Mouse (Mus musculus) myocyte (in vitro differentiated cells): ENCODE results near the gene Asap3. TPM values are rescaled to one million over a fixed set of nuclear protein-coding genes. Genes with fewer than 3 reads are reported as not detected.

ENCODE experiments used
- H3K27me3 ChIP-seq: one replicate; pipeline ENCODE4 v1.6.1; 2011; ENCODE audit not compliant: control insufficient read depth, insufficient read depth, insufficient read length
- H3K36me3 ChIP-seq: one replicate; pipeline ENCODE4 v1.6.1; 2011; ENCODE audit not compliant: control insufficient read depth, insufficient read depth
- H3K4me2 ChIP-seq: one replicate; pipeline ENCODE4 v1.6.1; 2011; ENCODE audit warnings: low read depth, control low read depth
- H3K4me3 ChIP-seq: one replicate; pipeline ENCODE4 v1.5.1; 2011; ENCODE audit warnings: mild to moderate bottlenecking, control low read depth, moderate library complexity
- H3K79me2 ChIP-seq: one replicate; pipeline ENCODE4 v1.6.1; 2011; ENCODE audit not compliant: control insufficient read depth, insufficient read depth
- H3ac ChIP-seq: one replicate; pipeline ENCODE4 v1.6.1; 2011; ENCODE audit not compliant: control insufficient read depth, insufficient read length
- CEBPB ChIP-seq: IDR thresholded peaks from 2 replicates; pipeline ENCODE4 v1.6.1; 2011; ENCODE audit warnings: mild to moderate bottlenecking, moderate library complexity; ENCODE audit not compliant: poor library complexity, insufficient read depth, severe bottlenecking
- E2F4 ChIP-seq: IDR thresholded peaks from one replicate; pipeline ENCODE4 v1.6.1; 2011; ENCODE audit warnings: mild to moderate bottlenecking, control low read depth, moderate library complexity; ENCODE audit not compliant: insufficient read depth
- MAX ChIP-seq: IDR thresholded peaks from one replicate; pipeline ENCODE4 v1.6.1; 2011; ENCODE audit warnings: low read depth, mild to moderate bottlenecking, control low read depth
- MYOD1 ChIP-seq, 3 experiments: IDR thresholded peaks; one replicate each; pipeline ENCODE4 v1.6.1; 2011; ENCODE audit warnings: control low read depth in 2 of 3, low read depth in 2 of 3, mild to moderate bottlenecking in 2 of 3, moderate library complexity in 1 of 3; ENCODE audit not compliant: insufficient read length in 2 of 3, control insufficient read depth in 1 of 3
- MYOG ChIP-seq, 3 experiments: IDR thresholded peaks; one replicate each; pipeline ENCODE4 v1.6.1; 2011; ENCODE audit warnings: control low read depth in 2 of 3, low read depth in 2 of 3, mild to moderate bottlenecking in 2 of 3; ENCODE audit not compliant: insufficient read length in 2 of 3, control insufficient read depth in 1 of 3, insufficient read depth in 1 of 3
- POLR2A ChIP-seq: IDR thresholded peaks from one replicate; pipeline ENCODE4 v1.6.1; 2011; ENCODE audit warnings: low read depth, mild to moderate bottlenecking, control low read depth, moderate library complexity; ENCODE audit not compliant: insufficient read length
- POLR2AphosphoS2 ChIP-seq: IDR thresholded peaks from one replicate; pipeline ENCODE4 v1.6.1; 2011; ENCODE audit warnings: low read depth, control low read depth; ENCODE audit not compliant: insufficient read length
- REST ChIP-seq: IDR thresholded peaks from one replicate; pipeline ENCODE4 v1.6.1; 2011; ENCODE audit warnings: mild to moderate bottlenecking, control low read depth, moderate library complexity; ENCODE audit not compliant: insufficient read depth, insufficient read length
- SRF ChIP-seq: IDR thresholded peaks from one replicate; pipeline ENCODE4 v1.6.1; 2011; ENCODE audit warnings: low read depth; ENCODE audit not compliant: control insufficient read depth, insufficient read length
- TCF12 ChIP-seq: IDR thresholded peaks from one replicate; pipeline ENCODE4 v1.6.1; 2011; ENCODE audit warnings: mild to moderate bottlenecking, control low read depth; ENCODE audit not compliant: poor library complexity, insufficient read depth, severe bottlenecking
- TCF3 ChIP-seq: IDR thresholded peaks from one replicate; pipeline ENCODE4 v1.6.1; 2011; ENCODE audit warnings: low read depth, control low read depth; ENCODE audit not compliant: insufficient read length
- USF1 ChIP-seq: IDR thresholded peaks from one replicate; pipeline ENCODE4 v1.6.1; 2011; ENCODE audit warnings: low read depth, mild to moderate bottlenecking, control low read depth, moderate library complexity
- polyA plus RNA-seq: library from polyadenylated mRNA; unstranded; fragments of >200 nt; fragmentation: generic; extraction: Trizol; gene quantifications from one replicate; pipeline ENCODE4 v1.2.1, GENCODE M21; 2012; ENCODE audit warnings: missing spikeins

The Asap3 gene
- polyA plus RNA-seq, 1 experiment: 3.9 TPM

DNA sequence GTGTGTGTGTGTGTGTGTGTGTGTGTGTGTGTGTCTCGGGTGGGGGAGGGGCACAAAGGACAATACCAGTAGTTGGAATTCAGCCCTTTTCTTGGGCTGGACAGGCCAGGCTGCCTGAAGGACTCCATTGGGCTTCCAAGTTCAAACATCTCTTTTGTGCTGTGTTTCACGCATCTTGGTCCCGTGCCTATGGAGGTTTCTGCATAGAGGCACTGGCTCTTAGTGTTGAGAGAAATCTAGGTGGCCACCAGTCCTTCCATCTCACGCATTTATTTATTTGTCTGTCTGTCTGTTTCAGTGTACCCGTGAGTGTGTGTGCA lies 18.0 kb downstream of the Asap3 start:
- Histone ChIP-seq H3K4me2 (no peak overlapping the region), H3ac (no peak overlapping the region), H3K36me3 (no peaks in the 10 kb centered on the region), H3K27me3 (no peaks in the 10 kb centered on the region), H3K79me2 (no peaks in the 10 kb centered on the region), H3K4me3 (no peak overlapping the region)
- TF ChIP-seq MYOG (IDR thresholded peaks at IDR 0.05; ENCODE audit: control insufficient read depth in 1 of 3, insufficient read depth in 1 of 3, insufficient read length in 2 of 3, low read depth in 2 of 3) (no peak), MAX (no peak), TCF3 (no peak), TCF12 (no peak), MYOD1 (IDR thresholded peaks at IDR 0.05; ENCODE audit: control insufficient read depth in 1 of 3, insufficient read length in 2 of 3, low read depth in 2 of 3) (no peak), POLR2AphosphoS2 (no peak), USF1 (no peak), POLR2A (no peak), E2F4 (no peak), CEBPB (no peak), SRF (no peak), REST (no peak)

DNA sequence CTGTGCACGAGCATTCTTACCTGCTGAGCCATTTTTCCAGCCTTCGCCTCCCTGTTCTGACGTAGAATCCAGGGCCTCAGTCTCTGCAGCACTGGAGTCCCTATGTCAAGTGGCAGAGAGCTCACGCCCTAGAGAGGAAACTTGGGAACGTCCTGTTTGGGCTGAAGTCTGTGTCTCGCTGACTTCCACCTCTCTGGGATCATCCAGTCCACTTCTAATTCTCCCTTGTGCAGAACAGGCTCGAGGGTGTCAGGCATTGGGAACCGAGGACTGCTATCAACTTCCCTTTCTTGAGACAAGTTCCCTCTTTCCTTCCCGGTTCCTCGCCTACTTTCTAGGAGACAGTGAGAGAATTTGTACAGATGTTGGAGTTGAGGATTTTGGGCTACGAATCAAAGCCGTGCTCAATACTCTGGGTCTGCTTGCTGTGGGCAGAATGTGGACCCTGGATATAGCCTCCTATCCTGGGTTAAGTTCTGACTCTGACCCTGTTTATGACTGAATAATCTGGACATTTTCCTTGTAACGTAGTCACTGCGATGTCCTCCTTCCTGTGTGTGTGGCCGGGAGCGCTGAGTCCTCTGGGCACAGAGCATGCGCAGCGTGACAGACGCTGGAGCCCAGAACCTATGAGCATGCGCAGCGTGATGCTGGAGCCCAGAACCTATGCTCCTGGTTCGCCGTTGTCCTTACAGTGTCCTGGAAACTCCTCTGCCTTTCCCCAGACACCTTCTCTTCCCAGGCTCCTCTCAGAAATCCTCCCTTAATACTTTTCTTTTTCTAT lies 18.7 kb downstream of the Asap3 start:
- no peak overlapping the region for H3K4me2 ChIP-seq
- H3ac ChIP-seq: no peak overlapping the region
- TF ChIP-seq MYOG (IDR thresholded peaks at IDR 0.05; ENCODE audit: control insufficient read depth in 1 of 3, insufficient read depth in 1 of 3, insufficient read length in 2 of 3, low read depth in 2 of 3) (no peak), POLR2AphosphoS2 (no peak), MAX (no peak), E2F4 (no peak), SRF (no peak), USF1 (no peak), MYOD1 (IDR thresholded peaks at IDR 0.05; ENCODE audit: control insufficient read depth in 1 of 3, insufficient read length in 2 of 3, low read depth in 2 of 3) (no peak), REST (no peak), CEBPB (no peak), POLR2A (no peak), TCF12 (no peak), TCF3 (no peak)
- H3K4me3 ChIP-seq: no peak overlapping the region
- H3K79me2 ChIP-seq: no peaks in the 10 kb centered on the region
- H3K27me3 ChIP-seq: no peaks in the 10 kb centered on the region
- no peaks in the 10 kb centered on the region for H3K36me3 ChIP-seq

DNA sequence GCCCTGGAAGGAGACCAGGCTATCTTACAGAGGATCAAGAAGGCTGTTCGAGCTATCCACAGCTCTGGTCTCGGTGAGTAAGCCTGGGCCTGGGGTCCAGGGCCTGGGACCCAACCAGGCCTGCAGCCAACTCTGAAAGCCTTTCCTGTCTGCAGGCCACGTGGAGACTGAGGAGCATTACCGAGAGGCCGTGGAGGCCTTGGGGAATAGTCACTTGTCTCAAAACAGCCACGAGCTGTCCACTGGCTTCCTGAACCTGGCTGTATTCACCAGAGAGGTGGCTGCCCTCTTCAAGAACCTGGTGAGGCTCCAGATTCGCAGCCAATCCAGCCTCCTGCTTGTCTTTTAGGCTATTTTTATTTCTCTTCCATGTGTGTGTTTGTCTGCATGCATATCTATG lies 21.2 kb downstream of the Asap3 start:
- H3K27me3 ChIP-seq: no peaks in the 10 kb centered on the region
- no peak overlapping the region for H3K4me3 ChIP-seq
- no peaks in the 10 kb centered on the region for H3K79me2 ChIP-seq
- no peak overlapping the region for H3ac ChIP-seq
- TF ChIP-seq USF1 (no peak), CEBPB (no peak), TCF12 (no peak), MYOG (IDR thresholded peaks at IDR 0.05; ENCODE audit: control insufficient read depth in 1 of 3, insufficient read depth in 1 of 3, insufficient read length in 2 of 3, low read depth in 2 of 3) (no peak), REST (no peak), POLR2A (no peak), SRF (no peak), MYOD1 (IDR thresholded peaks at IDR 0.05; ENCODE audit: control insufficient read depth in 1 of 3, insufficient read length in 2 of 3, low read depth in 2 of 3) (no peak), E2F4 (no peak)
- no peaks in the 10 kb centered on the region for H3K36me3 ChIP-seq
- H3K4me2 ChIP-seq: no peak overlapping the region

DNA sequence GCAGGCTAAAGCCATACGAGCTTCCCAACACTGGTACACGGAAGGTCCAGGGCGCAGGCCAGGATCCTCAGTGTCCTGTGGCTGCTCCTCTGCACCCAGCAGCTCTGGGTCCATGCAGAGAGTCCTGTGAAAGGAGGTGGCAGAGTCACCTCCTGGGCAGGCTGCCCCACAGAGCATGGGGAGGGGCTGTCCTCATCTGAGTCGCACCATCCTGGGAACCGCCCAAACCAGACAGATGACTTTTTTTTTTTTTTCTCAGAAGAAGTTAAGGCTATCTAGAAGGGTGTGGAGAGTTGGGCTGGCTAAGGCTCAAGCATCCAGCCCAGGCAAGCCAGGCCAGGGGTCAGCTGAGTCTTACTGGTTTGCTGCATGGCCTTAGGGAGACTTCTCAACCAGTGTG lies 22.5 kb downstream of the Asap3 start:
- Histone ChIP-seq H3K4me2 (no peak overlapping the region), H3K27me3 (no peaks in the 10 kb centered on the region), H3K36me3 (no peaks in the 10 kb centered on the region), H3K79me2 (no peaks in the 10 kb centered on the region), H3ac (no peak overlapping the region), H3K4me3 (no peak overlapping the region)
- TF ChIP-seq SRF (no peak), TCF3 (no peak), MYOD1 (IDR thresholded peaks at IDR 0.05; ENCODE audit: control insufficient read depth in 1 of 3, insufficient read length in 2 of 3, low read depth in 2 of 3) (no peak), POLR2A (no peak), CEBPB (no peak)
